Mouse (Mus musculus): ENCODE measurements around the gene Hif1an.

Gene Hif1an

DNA sequence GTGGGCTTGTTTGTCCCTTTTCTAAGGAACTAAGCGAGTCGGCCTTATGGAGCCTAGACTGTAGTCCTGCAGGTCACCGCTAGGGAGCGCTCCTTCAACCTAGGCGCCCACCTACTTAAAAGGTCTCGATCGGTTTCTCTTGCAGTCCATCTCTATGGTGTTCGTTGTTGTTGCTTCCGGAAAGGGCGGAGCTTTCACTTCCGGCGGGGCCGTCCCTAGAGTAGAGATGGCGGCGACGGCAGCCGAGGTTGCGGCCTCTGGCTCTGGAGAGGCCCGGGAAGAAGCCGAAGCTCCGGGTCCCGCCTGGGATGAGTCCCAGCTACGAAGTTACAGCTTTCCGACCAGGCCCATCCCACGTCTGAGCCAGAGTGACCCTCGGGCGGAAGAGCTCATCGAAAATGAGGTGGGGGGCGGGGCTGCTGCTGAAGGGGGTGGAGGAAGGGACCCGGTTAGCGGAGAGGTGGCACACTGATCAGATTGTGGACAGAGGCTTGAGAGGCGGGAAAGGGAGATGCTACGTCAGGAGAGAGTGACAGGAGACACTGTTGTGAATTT lies at the start of gene Hif1an:
Hif1an (plus strand) TSS at position 199 of the 555 bp plus-strand sequence.
- peak; percentile 96 to 97 for DNase-seq

DNA sequence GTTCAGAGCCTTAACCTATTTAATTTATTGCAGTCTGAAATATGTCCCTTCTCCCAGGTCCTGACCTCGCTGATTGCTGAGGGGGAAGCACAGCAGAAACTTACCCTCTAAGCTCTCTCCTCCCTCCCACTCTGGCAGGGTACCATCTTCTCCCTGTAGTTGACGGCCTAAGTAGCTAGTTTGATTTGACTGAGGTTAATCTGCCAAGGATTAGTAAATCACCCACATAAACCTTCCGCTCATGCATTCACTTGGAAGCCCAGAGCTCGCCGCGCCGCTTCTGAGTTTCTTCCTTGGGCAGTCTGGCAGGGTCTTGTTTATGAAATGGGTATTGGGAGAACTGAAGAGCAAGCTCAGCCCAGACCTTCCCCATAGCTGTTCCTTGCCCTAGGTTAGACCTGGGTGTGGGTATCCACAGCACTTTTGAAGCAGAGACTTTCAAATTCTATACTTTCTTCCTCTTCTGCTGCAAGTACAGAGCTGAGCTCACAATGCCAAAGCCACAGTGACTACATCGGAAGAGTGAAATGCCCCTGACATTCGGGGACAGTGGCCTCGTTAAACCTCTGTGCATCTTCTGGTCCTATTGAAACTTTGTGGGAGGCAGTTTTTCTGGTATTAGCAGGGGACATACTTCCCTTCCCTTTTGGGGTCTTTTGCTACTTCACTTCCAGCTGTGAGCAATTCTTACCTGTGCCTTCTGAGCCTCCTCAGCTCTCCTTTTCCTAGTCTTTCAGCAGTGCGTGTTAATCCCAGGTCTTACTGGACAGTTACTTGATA lies 49.4 kb upstream of the Hif1an start:
- peak; percentile 50 to 63 for DNase-seq

DNA sequence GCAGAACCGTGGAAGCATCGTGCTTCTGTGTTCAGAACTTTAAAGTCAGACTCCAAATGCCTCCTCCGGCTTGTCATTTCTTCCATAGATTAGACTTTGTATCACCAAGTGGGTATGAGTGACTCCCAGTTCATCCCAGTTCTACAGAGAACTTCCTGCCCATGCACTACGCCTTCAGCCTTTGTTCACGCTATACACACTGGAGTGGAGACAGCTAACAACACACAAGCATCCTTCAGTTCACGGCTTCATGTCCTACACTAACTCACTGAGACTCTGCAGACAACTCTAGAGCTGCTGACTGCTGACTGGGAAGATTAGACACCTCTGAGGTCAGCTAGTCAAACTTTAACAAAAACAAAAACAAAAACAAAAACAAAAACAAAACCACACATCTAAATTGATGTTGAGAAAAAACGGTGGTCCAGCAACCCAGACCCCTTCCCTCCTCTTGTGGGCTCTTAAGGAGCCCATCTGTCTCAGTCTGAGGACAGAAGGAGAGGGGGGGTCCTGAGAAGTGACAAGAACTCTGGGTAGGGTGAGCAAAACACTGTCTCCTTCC lies 48.6 kb upstream of the Hif1an start:
- DNase-seq: peak in 1 of 2 experiments; percentile 15

GRCm38 (mm10) chr19:44514521-44515451 lies 47.9 kb upstream of the Hif1an start:
- peak; percentile 53 to 72 for DNase-seq

GRCm38 (mm10) chr19:44515769-44516168 lies 46.9 kb upstream of the Hif1an start:
- no peak for DNase-seq

- peak; percentile 61 to 75 for DNase-seq
Measured at GRCm38 (mm10) chr19:44517996-44518768, 44.5 kb upstream of the Hif1an start.

DNA sequence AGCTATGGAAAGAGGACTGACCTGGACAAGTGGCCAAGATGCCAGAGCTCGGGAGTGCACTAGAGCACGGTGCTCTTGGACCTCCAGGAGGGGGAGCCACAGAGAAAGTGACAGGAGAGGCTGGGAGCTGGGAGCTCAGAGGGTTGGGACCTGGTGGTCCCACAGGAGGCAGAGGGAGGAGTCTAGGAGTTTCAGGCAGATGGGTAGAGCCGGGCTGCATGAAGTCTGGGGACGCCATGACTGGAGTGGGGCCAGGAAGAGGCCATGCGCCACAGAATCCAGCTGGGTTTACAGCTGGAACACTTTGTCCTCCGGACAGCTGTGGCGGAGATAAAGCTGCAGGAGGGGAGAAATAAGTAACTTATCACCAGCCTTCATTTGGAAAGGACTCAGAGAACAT lies 43.5 kb upstream of the Hif1an start:
- DNase-seq: peak; percentile 81 to 85

- DNase-seq: no peak
Measured at GRCm38 (mm10) chr19:44525551-44526205, 37.0 kb upstream of the Hif1an start.

GRCm38 (mm10) chr19:44530018-44530417 lies 32.6 kb upstream of the Hif1an start:
- DNase-seq: no peak

GRCm38 (mm10) chr19:44535376-44535775 lies 27.3 kb upstream of the Hif1an start:
- DNase-seq: peak; percentile 30 to 52

DNA sequence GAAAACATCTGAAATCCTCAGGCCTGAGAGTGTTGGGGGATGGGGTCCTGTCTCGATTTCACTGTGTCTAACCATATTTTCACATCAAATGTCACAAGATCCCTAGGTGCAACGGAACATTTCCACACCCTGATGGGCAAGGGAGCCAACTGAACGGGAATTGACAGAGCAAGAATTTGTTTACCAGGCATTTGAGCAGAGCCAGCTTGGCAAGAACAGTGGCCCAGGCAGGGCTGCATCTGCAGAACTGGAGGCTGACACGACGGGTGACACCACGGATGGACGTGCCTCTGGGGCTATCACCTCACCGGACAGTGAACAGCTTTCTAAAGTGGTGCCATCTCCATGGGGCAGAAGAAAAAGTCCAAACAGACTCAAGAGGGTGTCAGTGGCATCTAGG lies 25.2 kb upstream of the Hif1an start:
- DNase-seq: no peak

GRCm38 (mm10) chr19:44542694-44543178 lies 19.9 kb upstream of the Hif1an start:
- DNase-seq: no peak

DNA sequence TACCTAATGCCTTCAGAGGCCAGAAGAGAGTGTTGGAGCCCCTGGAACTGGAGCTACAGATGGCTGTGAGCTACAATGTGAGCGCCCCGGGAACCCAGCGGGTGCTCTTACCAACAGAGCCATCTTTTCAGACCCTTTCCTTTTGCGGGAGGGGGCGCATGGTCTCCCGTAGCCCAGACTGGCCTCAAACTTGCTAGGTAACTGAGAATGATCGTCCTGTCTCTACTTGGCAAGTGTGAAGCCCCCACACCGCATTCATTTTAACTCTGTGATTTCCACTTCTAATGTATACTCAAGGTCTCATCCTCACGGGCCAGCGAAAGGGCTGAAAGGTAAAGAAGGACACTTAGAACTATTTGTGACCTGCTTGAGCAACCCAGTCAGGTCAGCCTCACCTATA lies 18.3 kb upstream of the Hif1an start:
- DNase-seq: no peak

GRCm38 (mm10) chr19:44544775-44545174 lies 17.9 kb upstream of the Hif1an start:
- peak; percentile 89 to 90 for DNase-seq

DNA sequence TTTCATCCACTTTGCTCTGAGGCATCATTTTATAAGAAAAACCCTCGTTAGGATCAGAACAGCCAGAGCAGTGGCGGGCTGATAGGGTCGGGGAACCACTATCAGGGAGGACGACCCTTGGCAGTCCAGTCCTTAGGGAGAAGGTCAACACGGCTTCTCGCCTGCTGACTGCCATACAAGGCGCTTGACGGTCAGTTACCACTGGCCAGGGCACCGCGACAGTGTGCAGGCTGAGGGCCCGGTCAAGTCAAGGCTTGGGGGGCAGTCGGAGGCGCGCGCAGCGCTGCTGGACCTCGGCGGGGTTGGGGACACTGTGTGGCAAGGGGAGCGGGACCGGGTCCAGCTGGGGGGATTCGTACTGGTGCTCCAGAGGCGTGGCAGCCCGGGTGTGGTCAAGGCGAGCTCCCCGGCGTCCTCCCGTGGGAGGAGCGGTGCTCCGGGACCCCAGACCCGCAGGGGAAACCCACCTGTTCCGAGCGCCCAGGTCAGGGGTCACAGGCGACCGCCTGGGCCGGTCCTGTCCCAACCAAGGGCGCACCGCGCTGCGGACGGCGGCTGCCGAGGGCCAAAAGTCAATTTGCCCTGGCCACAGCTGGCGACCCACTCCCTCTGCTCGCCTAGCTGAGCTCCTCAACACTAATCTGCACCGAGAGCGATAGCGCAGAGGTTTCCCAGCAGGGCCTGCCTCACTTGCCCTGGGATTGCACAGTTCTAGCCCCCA lies 17.2 kb upstream of the Hif1an start, which contains the start of gene Sec31b:
Sec31b (minus strand) TSS at position 544 of the 721 bp plus-strand sequence.
- DNase-seq: peak; percentile 77 to 83

GRCm38 (mm10) chr19:44552731-44553130 lies 9.9 kb upstream of the Hif1an start, which contains the start of gene Gm20538:
Gm20538 (minus strand) TSS chr19:44552831.
- DNase-seq: no peak

DNA sequence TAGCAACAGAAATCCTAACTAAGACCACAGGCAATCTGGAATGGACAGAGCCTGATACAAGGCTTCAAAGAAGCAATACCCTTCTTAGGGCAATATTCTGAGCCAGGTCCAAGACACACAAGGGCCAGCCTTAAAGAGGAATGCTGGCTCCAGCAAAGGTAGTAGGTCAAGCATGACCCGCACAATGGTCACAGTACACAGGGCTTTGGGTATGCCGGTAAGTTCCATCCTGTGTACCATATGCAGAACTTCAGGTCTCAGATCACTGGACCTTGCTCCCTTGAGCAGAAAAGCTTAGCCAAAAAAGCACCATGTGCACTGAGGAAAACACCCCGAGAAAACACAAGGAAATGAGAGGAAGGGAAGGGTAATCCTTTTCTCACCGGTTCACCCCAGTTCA lies 9.4 kb upstream of the Hif1an start:
- no peak for DNase-seq

- no peak for DNase-seq
Measured at GRCm38 (mm10) chr19:44554490-44554860, 8.2 kb upstream of the Hif1an start.

DNA sequence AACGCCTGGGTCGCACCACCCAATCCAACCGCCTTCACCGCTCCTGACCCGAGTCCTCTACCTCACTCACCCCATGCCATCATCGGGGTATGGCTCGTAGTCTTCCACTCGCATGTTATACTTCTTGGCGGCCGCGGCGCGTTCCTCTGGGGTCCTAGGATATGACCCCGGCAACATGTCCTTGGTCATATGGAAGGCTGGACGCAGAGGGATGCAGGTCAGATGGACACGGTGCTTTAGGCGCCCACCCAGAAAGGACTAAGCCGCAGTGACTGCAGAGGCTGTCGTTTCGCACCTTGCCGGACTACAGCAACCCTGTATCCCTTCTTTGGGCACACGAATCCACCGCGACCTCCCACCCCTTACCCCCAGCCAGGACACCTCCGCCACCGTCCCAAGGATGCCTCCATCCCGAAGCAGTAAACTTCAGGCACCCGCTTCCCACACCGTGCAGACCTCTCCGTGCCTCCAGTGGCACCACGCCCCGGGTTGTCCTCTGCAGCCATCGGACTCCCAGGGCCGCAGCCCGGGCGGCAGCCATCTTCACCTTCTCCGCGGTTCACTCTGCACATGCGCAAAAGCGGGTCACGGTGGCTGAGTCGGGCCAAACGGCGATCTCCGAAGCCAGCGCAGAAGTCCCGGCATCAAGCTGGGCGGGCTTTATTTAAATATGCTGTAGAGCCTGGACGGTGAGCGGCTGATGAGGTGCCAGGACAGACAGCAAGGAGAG lies 7.6 kb upstream of the Hif1an start, which contains the start of gene Ndufb8:
Ndufb8 (minus strand) TSS at position 580 of the 730 bp plus-strand sequence.
- peak; percentile 98 for DNase-seq

- DNase-seq: no peak
Measured at GRCm38 (mm10) chr19:44564006-44564405, 1.4 kb downstream of the Hif1an start.

Measured in kidney, postnatal 4 days (tissue).